Mouse (Mus musculus) intestine, embryonic 15.5 days (tissue): ENCODE results near the gene C3. TPM values are rescaled to one million over a fixed set of nuclear protein-coding genes. Genes with fewer than 3 reads are reported as not detected.
A peak's percentile ranks its signal among the peaks of the same experiment; 100 is the strongest.

Experiments used
- ATAC-seq: fragments of 200-750 bp; cut with Nextera tagmentation; 2 replicates; pipeline ENCODE4 v1.8.0; 2017; ENCODE audit warnings: moderate TSS enrichment, moderate library complexity
- H3K27ac ChIP-seq: fragments of 300-500 bp; sonication (generic); 2 replicates; pipeline ENCODE4 v1.5.1; 2015; ENCODE audit warnings: mild to moderate bottlenecking, inconsistent platforms
- H3K27me3 ChIP-seq: fragments of 300-500 bp; sonication (generic); replicated peaks from 2 replicates; pipeline ENCODE4 v1.6.1; 2015; ENCODE audit warnings: inconsistent platforms
- H3K36me3 ChIP-seq: fragments of 300-500 bp; sonication (generic); 2 replicates; pipeline ENCODE4 v1.6.1; 2015; ENCODE audit warnings: inconsistent platforms
- H3K4me1 ChIP-seq: fragments of 300-500 bp; sonication (generic); replicated peaks from 2 replicates; pipeline ENCODE4 v1.6.1; 2015; ENCODE audit warnings: inconsistent platforms
- H3K4me2 ChIP-seq: fragments of 300-500 bp; sonication (generic); replicated peaks from 2 replicates; pipeline ENCODE4 v1.6.1; 2015; ENCODE audit warnings: mild to moderate bottlenecking, inconsistent platforms
- H3K4me3 ChIP-seq: fragments of 300-500 bp; sonication (generic); replicated peaks from 2 replicates; pipeline ENCODE4 v1.5.1; 2015; ENCODE audit warnings: inconsistent platforms
- H3K9ac ChIP-seq: fragments of 300-500 bp; sonication (generic); 2 replicates; pipeline ENCODE4 v1.6.1; 2015; ENCODE audit warnings: inconsistent platforms
- H3K9me3 ChIP-seq: fragments of 300-500 bp; sonication (generic); 2 replicates; pipeline ENCODE4 v1.6.1; 2016; ENCODE audit warnings: inconsistent platforms
- WGBS: fragments of 180-500 bp; shearing (Covaris S2); methylation state at CpG from one replicate; pipeline ENCODE4 v1.1.7; 2015; 5-methylcytosine and 5-hydroxymethylcytosine counted together
- polyA plus RNA-seq: library from polyadenylated mRNA; unstranded; fragments of >200 nt; fragmentation: Nextera tagmentation; extraction: Ambion mirVana; gene quantifications from 2 replicates; pipeline ENCODE4 v1.2.1, GENCODE M21; 2015

The C3 gene
- polyA plus RNA-seq, 1 experiment from 2014 or later: 4.3 TPM

- H3K36me3 ChIP-seq: peaks cover 28% of the 10 kb centered on the region
- ATAC-seq: no peak
Measured at GRCm38 (mm10) chr17:57261796-57262195, 33.9 kb upstream of the C3 start.

GRCm38 (mm10) chr17:57261286-57261685, 33.4 kb upstream of the C3 start:
- Histone ChIP-seq H3K9ac (no peak overlapping the region), H3K27ac (no peak overlapping the region), H3K4me2 (no peak overlapping the region), H3K27me3 (no peaks in the 10 kb centered on the region), H3K4me3 (no peak overlapping the region), H3K36me3 (peaks cover 30% of the 10 kb centered on the region), H3K9me3 (no peaks in the 10 kb centered on the region), H3K4me1 (peaks cover 14% of the 10 kb centered on the region)
- 96% methylated on average over 4 of the region's 4 CpGs for WGBS
- no peak for ATAC-seq

More at GRCm38 (mm10) chr17:57261796-57262195, 33.9 kb upstream of the C3 start:
- Histone ChIP-seq H3K4me3 (no peak overlapping the region), H3K4me1 (peaks cover 14% of the 10 kb centered on the region), H3K9me3 (no peaks in the 10 kb centered on the region), H3K9ac (no peak overlapping the region), H3K27me3 (no peaks in the 10 kb centered on the region), H3K4me2 (no peak overlapping the region), H3K27ac (no peak overlapping the region)
- WGBS: 30% methylated on average over 1 of the region's 1 CpGs

GRCm38 (mm10) chr17:57260351-57260750, 32.4 kb upstream of the C3 start:
- peaks cover 36% of the 10 kb centered on the region for H3K36me3 ChIP-seq
- 82% methylated on average over 9 of the region's 9 CpGs for WGBS
- no peaks in the 10 kb centered on the region for H3K9me3 ChIP-seq

GRCm38 (mm10) chr17:57259742-57260141, 31.8 kb upstream of the C3 start:
- H3K27ac ChIP-seq: no peak overlapping the region
- H3K4me2 ChIP-seq: no peak overlapping the region
- H3K4me1 ChIP-seq: peaks cover 5% of the 10 kb centered on the region
- H3K36me3 ChIP-seq: peaks cover 42% of the 10 kb centered on the region
- WGBS: 87% methylated on average over 8 of the region's 8 CpGs
- no peaks in the 10 kb centered on the region for H3K27me3 ChIP-seq
- H3K4me3 ChIP-seq: no peak overlapping the region
- ATAC-seq: no peak
- no peaks in the 10 kb centered on the region for H3K9me3 ChIP-seq
- H3K9ac ChIP-seq: no peak overlapping the region

More at GRCm38 (mm10) chr17:57260351-57260750, 32.4 kb upstream of the C3 start:
- no peak overlapping the region for H3K27ac ChIP-seq
- H3K4me1 ChIP-seq: peaks cover 9% of the 10 kb centered on the region
- no peak overlapping the region for H3K4me3 ChIP-seq
- no peaks in the 10 kb centered on the region for H3K27me3 ChIP-seq
- H3K9ac ChIP-seq: no peak overlapping the region
- ATAC-seq: no peak
- H3K4me2 ChIP-seq: no peak overlapping the region

GRCm38 (mm10) chr17:57258191-57258590, 30.3 kb upstream of the C3 start:
- Histone ChIP-seq H3K4me1 (no peaks in the 10 kb centered on the region), H3K27me3 (no peaks in the 10 kb centered on the region), H3K9me3 (no peaks in the 10 kb centered on the region), H3K4me2 (no peak overlapping the region), H3K9ac (no peak overlapping the region), H3K36me3 (peaks cover 55% of the 10 kb centered on the region), H3K27ac (no peak overlapping the region), H3K4me3 (no peak overlapping the region)
- WGBS: 88% methylated on average over 3 of the region's 3 CpGs
- no peak for ATAC-seq

GRCm38 (mm10) chr17:57256921-57257485, 29.1 kb upstream of the C3 start:
- WGBS: 96% methylated on average over 22 of the region's 22 CpGs
- H3K27me3 ChIP-seq: no peaks in the 10 kb centered on the region
- H3K9me3 ChIP-seq: no peaks in the 10 kb centered on the region
- H3K9ac ChIP-seq: no peak overlapping the region
- no peaks in the 10 kb centered on the region for H3K4me1 ChIP-seq
- no peak for ATAC-seq
- no peak overlapping the region for H3K4me2 ChIP-seq
- H3K36me3 ChIP-seq: peaks cover 51% of the 10 kb centered on the region
- H3K27ac ChIP-seq: no peak overlapping the region
- H3K4me3 ChIP-seq: no peak overlapping the region

- peaks cover 39% of the 10 kb centered on the region for H3K36me3 ChIP-seq
Measured at GRCm38 (mm10) chr17:57255354-57255753, 27.4 kb upstream of the C3 start.

GRCm38 (mm10) chr17:57253306-57253705, 25.4 kb upstream of the C3 start:
- peaks cover 12% of the 10 kb centered on the region for H3K4me1 ChIP-seq
- no peak overlapping the region for H3K9ac ChIP-seq
- ATAC-seq: no peak
- no peak overlapping the region for H3K27ac ChIP-seq
- no peak overlapping the region for H3K4me3 ChIP-seq
- H3K9me3 ChIP-seq: no peaks in the 10 kb centered on the region
- peaks cover 38% of the 10 kb centered on the region for H3K36me3 ChIP-seq
- 46% methylated on average over 6 of the region's 6 CpGs for WGBS
- no peaks in the 10 kb centered on the region for H3K27me3 ChIP-seq
- no peak overlapping the region for H3K4me2 ChIP-seq

More at GRCm38 (mm10) chr17:57255354-57255753, 27.4 kb upstream of the C3 start:
- H3K4me3 ChIP-seq: no peak overlapping the region
- no peak overlapping the region for H3K9ac ChIP-seq
- H3K27me3 ChIP-seq: no peaks in the 10 kb centered on the region
- no peaks in the 10 kb centered on the region for H3K9me3 ChIP-seq
- H3K4me2 ChIP-seq: no peak overlapping the region
- ATAC-seq: no peak
- WGBS: 90% methylated on average over 14 of the region's 14 CpGs
- peaks cover 6% of the 10 kb centered on the region; the same call in 1 of the 2 replicates for H3K4me1 ChIP-seq
- H3K27ac ChIP-seq: no peak overlapping the region

- Histone ChIP-seq H3K9ac (no peak overlapping the region), H3K4me1 (peaks cover 17% of the 10 kb centered on the region), H3K36me3 (peaks cover 27% of the 10 kb centered on the region), H3K4me3 (no peak overlapping the region), H3K27me3 (no peaks in the 10 kb centered on the region), H3K9me3 (no peaks in the 10 kb centered on the region), H3K4me2 (no peak overlapping the region; the same call in 1 of the 2 replicates), H3K27ac (no peak overlapping the region)
- ATAC-seq: no peak
- 96% methylated on average over 3 of the region's 3 CpGs for WGBS
Measured at GRCm38 (mm10) chr17:57251431-57251830, 23.5 kb upstream of the C3 start.

GRCm38 (mm10) chr17:57250461-57251160, 22.7 kb upstream of the C3 start:
- 3% methylated on average over 33 of the region's 33 CpGs for WGBS
- peak overlapping the region; percentile 36; the same call in 1 of the 2 replicates for H3K27ac ChIP-seq
- peaks cover 22% of the 10 kb centered on the region for H3K36me3 ChIP-seq
- peak overlapping the region; percentile 73 for H3K9ac ChIP-seq
- H3K4me2 ChIP-seq: peak overlapping the region; percentile 95
- no peaks in the 10 kb centered on the region for H3K27me3 ChIP-seq
- no peaks in the 10 kb centered on the region for H3K9me3 ChIP-seq
- ATAC-seq: no peak
- peak overlapping the region; percentile 80 for H3K4me3 ChIP-seq
- H3K4me1 ChIP-seq: peaks cover 22% of the 10 kb centered on the region

GRCm38 (mm10) chr17:57249186-57250181, 21.5 kb upstream of the C3 start, which contains the start of gene Trip10:
TSS of gene Trip10 (plus strand) at chr17:57249455.
- Histone ChIP-seq H3K9me3 (no peaks in the 10 kb centered on the region), H3K9ac (peak within 1 kb of the TSS; percentile 73), H3K4me2 (peak within 1 kb of the TSS; percentile 95), H3K27me3 (no peaks in the 10 kb centered on the region), H3K36me3 (peaks cover 13% of the 10 kb centered on the region), H3K27ac (peak within 1 kb of the TSS; percentile 94), H3K4me1 (peaks cover 27% of the 10 kb centered on the region), H3K4me3 (peak within 1 kb of the TSS; percentile 80)
- WGBS: under 1% methylated on average over 51 of the region's 52 CpGs
- peak; percentile 65 for ATAC-seq

GRCm38 (mm10) chr17:57248771-57249170, 20.8 kb upstream of the C3 start:
- 6% methylated on average over 13 of the region's 13 CpGs for WGBS
- Histone ChIP-seq H3K27me3 (no peaks in the 10 kb centered on the region), H3K36me3 (peaks cover 11% of the 10 kb centered on the region), H3K27ac (peak overlapping the region; percentile 94), H3K9ac (peak overlapping the region; percentile 48), H3K9me3 (no peaks in the 10 kb centered on the region), H3K4me1 (peaks cover 27% of the 10 kb centered on the region), H3K4me3 (peak overlapping the region; percentile 80), H3K4me2 (peak overlapping the region; percentile 95)
- ATAC-seq: no peak
